Mouse (Mus musculus): Measurements from ENCODE around the gene Atp2a1. TPM values are rescaled to one million over a fixed set of nuclear protein-coding genes. Genes with fewer than 3 reads are reported as not detected.

Gene Atp2a1
- 0.15 to 0.72 TPM (median 0.34 TPM) in 4 replicates for total RNA-seq (2023)

DNA sequence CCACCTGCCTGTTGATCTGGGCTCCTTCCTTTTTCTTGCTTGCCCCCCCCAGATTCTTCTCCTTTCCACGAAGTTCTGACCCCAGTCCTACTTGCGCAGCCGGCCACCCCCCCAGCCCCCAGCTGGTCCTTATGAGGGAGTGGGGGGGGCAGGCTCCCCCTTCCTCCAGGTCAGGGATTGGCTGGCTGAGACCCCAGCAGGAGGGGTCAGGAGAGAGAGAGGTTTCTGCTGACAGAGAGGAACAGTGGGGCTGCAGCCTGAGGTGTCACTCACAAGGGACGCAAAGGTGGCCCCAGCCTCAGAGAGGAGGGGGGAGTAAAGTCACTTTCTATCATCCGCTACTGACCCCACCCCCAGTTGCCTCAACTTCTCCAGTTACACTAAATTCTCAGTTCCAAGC lies at the start of gene Atp2a1:
Gene Atp2a1 (minus strand): TSS at position 105 of the 400 bp plus-strand sequence.

GRCm38 (mm10) chr7:126503273-126503878 lies 40.5 kb upstream of the Atp2a1 start, which contains the start of gene Atxn2l:
TSS of gene Atxn2l (minus strand) at chr7:126503437.

DNA sequence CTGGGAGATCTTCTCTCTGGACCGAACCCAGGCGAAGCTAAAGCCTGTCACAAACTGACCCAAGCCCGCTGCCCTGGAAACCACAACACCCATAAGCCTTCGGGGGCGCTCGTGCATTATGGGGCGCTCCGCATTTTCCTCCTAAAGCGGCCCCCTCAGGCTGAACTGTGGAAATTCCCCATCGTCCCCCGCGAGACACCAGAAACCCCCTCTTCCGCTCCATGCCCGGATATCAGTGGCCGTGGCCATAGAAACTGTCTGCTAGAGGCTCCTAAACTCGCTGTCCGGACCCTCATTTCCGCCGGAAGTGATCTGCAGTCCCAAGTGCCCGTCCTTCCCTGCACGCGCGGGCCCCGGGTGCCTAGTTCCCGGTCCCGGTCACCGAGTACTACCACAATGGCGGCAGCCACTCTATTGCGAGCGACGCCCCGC lies 24.2 kb upstream of the Atp2a1 start, which contains the start of gene Tufm:
Gene Tufm (plus strand): TSS at position 310 of the 432 bp plus-strand sequence.

DNA sequence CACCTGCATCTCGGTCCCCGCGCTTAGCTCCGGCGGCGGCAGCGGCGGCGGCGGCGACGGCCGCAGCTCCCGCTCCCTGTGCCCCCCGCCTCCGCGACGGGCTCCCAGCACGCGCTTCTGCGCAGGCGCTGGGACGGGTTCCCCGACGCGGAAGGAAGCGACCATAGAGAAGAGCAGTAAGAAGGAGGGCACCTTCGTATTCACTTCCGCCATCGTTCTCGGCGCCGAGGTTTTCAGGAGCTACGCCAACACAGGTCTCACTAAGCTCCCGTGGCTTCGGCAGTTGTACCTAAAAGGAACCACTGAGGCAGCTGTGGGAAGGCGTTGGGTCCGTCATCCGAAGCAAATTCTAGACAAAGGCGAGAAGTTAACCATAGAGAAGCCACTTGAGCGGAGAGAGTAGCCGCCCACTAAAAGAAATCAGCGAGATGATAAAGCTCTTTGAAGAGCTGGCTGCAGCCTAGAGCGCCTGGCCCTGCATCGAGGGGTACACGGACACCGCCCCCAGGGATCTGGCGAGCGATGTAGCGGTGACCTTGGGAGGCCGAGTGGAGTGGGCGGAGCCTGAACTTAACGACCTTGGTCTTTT lies 12.2 kb upstream of the Atp2a1 start, which contains the start of gene Sh2b1:
Gene Sh2b1 (minus strand): TSS at position 432 of the 589 bp plus-strand sequence.

DNA sequence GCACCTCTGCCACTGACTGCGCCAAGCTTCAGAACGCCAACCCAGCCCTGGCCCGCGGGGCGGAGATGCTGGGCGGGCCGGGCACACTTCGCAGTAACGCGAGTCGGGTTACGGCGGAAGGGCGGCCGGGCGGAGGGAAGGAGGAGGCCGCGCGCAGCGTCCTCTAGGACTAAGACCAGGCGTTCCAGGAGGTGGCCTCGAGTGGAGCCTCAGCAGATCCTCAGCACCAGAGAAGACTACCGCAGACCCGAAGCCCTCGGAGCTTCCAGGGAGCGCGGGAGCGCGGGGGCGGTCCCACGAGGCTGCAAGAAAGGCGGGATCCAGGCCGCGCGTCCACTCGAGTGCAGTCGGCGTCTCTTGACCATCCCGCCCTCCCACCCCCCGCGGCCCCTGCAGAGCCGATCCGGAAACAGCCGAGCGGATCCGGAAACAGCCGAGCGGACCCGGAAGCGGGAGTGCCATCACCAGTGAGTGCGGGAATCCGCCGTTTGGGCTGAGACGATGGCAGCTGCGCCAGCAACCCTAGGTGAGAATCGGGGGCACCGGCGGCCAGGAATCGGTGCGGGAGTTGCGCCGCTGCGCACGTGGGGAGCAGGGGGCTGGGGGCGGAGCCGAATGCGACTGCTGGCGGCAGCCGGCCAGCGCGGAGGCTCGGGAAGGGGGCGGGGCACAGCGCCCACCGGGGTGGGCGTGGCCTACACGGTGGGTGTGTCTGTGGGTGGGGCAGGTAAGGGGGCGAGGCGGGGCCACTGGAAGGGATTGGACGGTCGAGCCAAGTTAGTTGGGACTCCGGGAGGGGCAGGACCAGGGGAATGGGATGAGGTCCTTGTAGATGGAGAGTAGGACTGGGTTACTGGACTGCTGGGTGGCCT lies 34.0 kb downstream of the Atp2a1 start, which contains the start of gene Rabep2:
Gene Rabep2 (plus strand): TSS at position 129 of the 872 bp plus-strand sequence.

GRCm38 (mm10) chr7:126414725-126415124 lies 48.2 kb downstream of the Atp2a1 start, which contains the start of gene Cd19:
TSS of gene Cd19 (minus strand) at chr7:126414889.

GRCm38 (mm10) chr7:126396298-126397119 lies 66.4 kb downstream of the Atp2a1 start, which contains the start of gene Nfatc2ip:
TSS of gene Nfatc2ip (minus strand) at chr7:126396737.

Other genes with a start within 250 kb of the Atp2a1 start
- 160 to 180 TPM (median 165 TPM) in 4 replicates for gene Sbk1, start 190.5 kb downstream of the Atp2a1 start, total RNA-seq (2023)
- gene Lat, start 93.5 kb downstream of the Atp2a1 start, total RNA-seq (2023): 3.4 to 5.0 TPM (median 4.2 TPM) in 4 replicates
- gene Spns1, start 85.7 kb downstream of the Atp2a1 start, total RNA-seq (2023): 63.0 to 68.9 TPM (median 66.1 TPM) in 4 replicates
- gene Nfatc2ip, start 66.4 kb downstream of the Atp2a1 start, total RNA-seq (2023): 27.8 to 30.2 TPM (median 28.4 TPM) in 4 replicates
- 1,144 to 1,180 TPM (median 1,152 TPM) in 4 replicates for gene Cd19, start 48.2 kb downstream of the Atp2a1 start, total RNA-seq (2023)
- 118 to 128 TPM (median 120 TPM) in 4 replicates for gene Rabep2, start 34.3 kb downstream of the Atp2a1 start, total RNA-seq (2023)
- 69.8 to 81.3 TPM (median 71.0 TPM) in 4 replicates for gene Sh2b1, start 12.3 kb upstream of the Atp2a1 start, total RNA-seq (2023)
- 46.5 to 61.1 TPM (median 51.6 TPM) in 4 replicates for gene Tufm, start 24.3 kb upstream of the Atp2a1 start, total RNA-seq (2023)
- gene Atxn2l, start 40.3 kb upstream of the Atp2a1 start, total RNA-seq (2023): 208 to 212 TPM (median 210 TPM) in 4 replicates
- 130 to 146 TPM (median 143 TPM) in 4 replicates for gene Eif3c, start 103.3 kb upstream of the Atp2a1 start, total RNA-seq (2023)
- 1.7 to 3.9 TPM (median 2.4 TPM) in 4 replicates for gene Apobr, start 121.8 kb upstream of the Atp2a1 start, total RNA-seq (2023)
- 60.3 to 80.2 TPM (median 76.1 TPM) in 4 replicates for gene Cln3, start 122.7 kb upstream of the Atp2a1 start, total RNA-seq (2023)
- not detected in 4 replicates for gene Il27, start 131.8 kb upstream of the Atp2a1 start, total RNA-seq (2023)
- not detected in 4 replicates for gene Nupr1, start 167.8 kb upstream of the Atp2a1 start, total RNA-seq (2023)
- 56.8 to 72.7 TPM (median 63.1 TPM) in 4 replicates for gene Sgf29, start 186.2 kb upstream of the Atp2a1 start, total RNA-seq (2023)
- gene Sult1a1, start 213.3 kb upstream of the Atp2a1 start, total RNA-seq (2023): 0.46 TPM in 1 of 4 replicates, not detected in the others
- gene Bola2, start 232.3 kb upstream of the Atp2a1 start, total RNA-seq (2023): 90.9 to 132 TPM (median 97.6 TPM) in 4 replicates
- 4.7 to 6.0 TPM (median 5.2 TPM) in 4 replicates for gene Slx1b, start 232.7 kb upstream of the Atp2a1 start, total RNA-seq (2023)
- 1,245 to 1,260 TPM (median 1,252 TPM) in 4 replicates for gene Coro1a, start 244.7 kb upstream of the Atp2a1 start, total RNA-seq (2023)

Data from B cell, adult 62 days (primary cell).